Mouse (Mus musculus) mouse embryonic stem cell (cell line): ENCODE measurements around the gene 1110008L16Rik.

Source experiments
- in situ Hi-C, 2 experiments: fragments of 300-500 bp; cut with MboI; formaldehyde crosslinking; loops; 1 replicate in 1 of 2; 3 replicates in 1 of 2; pipeline ENCODE4 v1.14.3; 2019 to 2020; ENCODE audit warnings: low sequenced_read_pairs in 2 of 2, low pct_unique_long_range_greater_than_20kb in 1 of 2, mixed read lengths in 1 of 2; ENCODE audit not compliant: unreplicated experiment in 1 of 2

The 1110008L16Rik gene

GRCm38 (mm10) chr12:55429201-55429600, 129.8 kb downstream of the 1110008L16Rik start:
- in situ Hi-C loops = no loop called here

- in situ Hi-C loops = loop anchor here in 1 of 2 experiments (5.0 kb wide), 1 partner anchor 67 kb away; no protein-coding TSS in a partner anchor
Observed at GRCm38 (mm10) chr12:55429956-55430355, 130.6 kb downstream of the 1110008L16Rik start.
